Mouse (Mus musculus) hindbrain, embryonic 12.5 days (tissue): Measurements from ENCODE around the gene Olfr761. TPM values are rescaled to one million over a fixed set of nuclear protein-coding genes. Genes with fewer than 3 reads are reported as not detected.
"Not testable (repeated sequence)": the region's sequence is repeated elsewhere in the genome, so short reads cannot be mapped to it uniquely, and the experiment has no call there.

Experiments used
- ATAC-seq: fragments of 200-750 bp; cut with Nextera tagmentation; 2 replicates; pipeline ENCODE4 v1.8.0; 2017; ENCODE audit warnings: moderate TSS enrichment; ENCODE audit not compliant: low FRiP score
- H3K27ac ChIP-seq: fragments of 300-500 bp; sonication (generic); 2 replicates; pipeline ENCODE4 v1.5.1; 2016; ENCODE audit warnings: mild to moderate bottlenecking
- H3K27me3 ChIP-seq: fragments of 300-500 bp; sonication (generic); 2 replicates; pipeline ENCODE4 v1.6.1; 2016; ENCODE audit warnings: mild to moderate bottlenecking
- H3K36me3 ChIP-seq: fragments of 300-500 bp; sonication (generic); 2 replicates; pipeline ENCODE4 v1.6.1; 2016; ENCODE audit warnings: mild to moderate bottlenecking
- H3K4me1 ChIP-seq: fragments of 300-500 bp; sonication (generic); 2 replicates; pipeline ENCODE4 v1.6.1; 2016
- H3K4me2 ChIP-seq: fragments of 300-500 bp; sonication (generic); replicated peaks from 2 replicates; pipeline ENCODE4 v1.6.1; 2016; ENCODE audit warnings: mild to moderate bottlenecking
- H3K4me3 ChIP-seq: fragments of 300-500 bp; sonication (generic); 2 replicates; pipeline ENCODE4 v1.5.1; 2016; ENCODE audit warnings: mild to moderate bottlenecking
- H3K9ac ChIP-seq: fragments of 300-500 bp; sonication (generic); 2 replicates; pipeline ENCODE4 v1.6.1; 2016; ENCODE audit warnings: mild to moderate bottlenecking, moderate library complexity
- H3K9me3 ChIP-seq: fragments of 300-500 bp; sonication (generic); replicated peaks from 2 replicates; pipeline ENCODE4 v1.6.1; 2016; ENCODE audit warnings: mild to moderate bottlenecking
- WGBS: fragments of 180-500 bp; shearing (Covaris S2); methylation state at CpG from one replicate; pipeline ENCODE4 v1.1.7; 2016; 5-methylcytosine and 5-hydroxymethylcytosine counted together
- polyA plus RNA-seq: library from polyadenylated mRNA; unstranded; fragments of >200 nt; fragmentation: Nextera tagmentation; extraction: Ambion mirVana; gene quantifications from 2 replicates; pipeline ENCODE4 v1.2.1, GENCODE M21; 2016

The Olfr761 gene
- not detected in 2 replicates for polyA plus RNA-seq

DNA sequence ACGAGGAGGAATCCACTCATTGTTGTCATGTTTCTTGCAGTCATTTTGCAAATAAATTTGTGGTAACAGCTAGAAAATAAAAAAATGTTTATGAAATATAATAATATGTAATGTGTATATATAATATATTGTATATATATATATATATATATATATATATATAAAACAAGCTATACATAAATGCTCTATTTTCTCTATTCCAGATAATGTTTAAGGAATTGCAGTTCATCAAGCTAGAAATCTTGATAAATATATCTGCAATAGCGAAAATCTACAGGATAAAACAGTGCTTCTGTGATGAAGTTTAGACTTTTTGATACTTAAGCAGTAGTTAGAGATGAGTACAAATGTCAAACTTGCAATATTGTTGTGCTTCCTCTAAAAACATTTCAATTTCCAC is at the start of gene Olfr761:
Gene Olfr761, minus strand, starts transcription at position 101 of the 400 bp plus-strand sequence.
- H3K36me3 ChIP-seq = no peaks in the 10 kb centered on the region
- H3K4me2 ChIP-seq = no peak within 1 kb of the TSS
- H3K4me3 ChIP-seq = no peak within 1 kb of the TSS
- H3K9ac ChIP-seq = no peak within 1 kb of the TSS
- no peaks in the 10 kb centered on the region for H3K27me3 ChIP-seq
- WGBS = 76% methylated on average over 2 of the region's 2 CpGs
- ATAC-seq = no peak
- H3K9me3 ChIP-seq = no peaks in the 10 kb centered on the region
- H3K27ac ChIP-seq = no peak within 1 kb of the TSS
- H3K4me1 ChIP-seq = no peaks in the 10 kb centered on the region

DNA sequence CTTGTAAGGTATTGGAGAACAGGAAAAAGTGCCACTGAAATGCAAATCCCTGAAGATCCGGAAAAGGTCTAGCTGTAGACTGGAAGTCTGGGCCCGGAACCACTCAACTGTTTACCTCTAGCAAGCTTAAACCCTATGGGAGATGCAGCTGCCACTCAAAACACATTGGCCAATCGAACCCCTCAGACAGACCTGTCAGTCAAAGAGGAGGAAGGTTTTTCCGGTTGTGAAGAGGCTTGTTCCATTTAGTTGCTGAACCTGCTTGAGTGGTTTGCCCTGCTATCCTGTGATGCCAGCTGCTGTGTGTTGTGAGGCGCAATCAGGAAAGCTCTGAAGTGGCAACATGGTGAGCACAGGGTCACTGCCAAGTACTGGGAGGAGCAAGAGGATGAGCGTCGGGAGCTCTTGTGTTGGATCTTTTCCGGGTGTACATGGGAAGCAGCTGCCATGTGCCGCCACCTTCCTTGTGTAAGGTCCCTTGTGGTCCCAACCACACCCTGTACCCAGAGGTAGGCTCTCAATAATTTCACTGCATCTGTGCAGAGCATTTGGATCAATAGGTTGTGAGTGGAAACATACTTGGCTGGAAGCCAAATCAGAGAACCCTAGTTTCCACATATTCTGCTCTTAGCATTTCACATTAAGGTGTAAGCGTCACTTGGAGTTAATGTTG is 42.9 kb upstream of the Olfr761 start:
- Histone ChIP-seq H3K36me3 (no peaks in the 10 kb centered on the region), H3K9me3 (no peaks in the 10 kb centered on the region), H3K4me3 (0 out of 2 replicates have a peak overlapping the region, but pooled peaks have one; percentile 1), H3K27me3 (no peaks in the 10 kb centered on the region), H3K4me2 (no peak overlapping the region), H3K27ac (no peak overlapping the region), H3K9ac (no peak overlapping the region), H3K4me1 (no peaks in the 10 kb centered on the region)
- WGBS = 60% methylated on average over 10 of the region's 10 CpGs
- ATAC-seq = no peak

DNA sequence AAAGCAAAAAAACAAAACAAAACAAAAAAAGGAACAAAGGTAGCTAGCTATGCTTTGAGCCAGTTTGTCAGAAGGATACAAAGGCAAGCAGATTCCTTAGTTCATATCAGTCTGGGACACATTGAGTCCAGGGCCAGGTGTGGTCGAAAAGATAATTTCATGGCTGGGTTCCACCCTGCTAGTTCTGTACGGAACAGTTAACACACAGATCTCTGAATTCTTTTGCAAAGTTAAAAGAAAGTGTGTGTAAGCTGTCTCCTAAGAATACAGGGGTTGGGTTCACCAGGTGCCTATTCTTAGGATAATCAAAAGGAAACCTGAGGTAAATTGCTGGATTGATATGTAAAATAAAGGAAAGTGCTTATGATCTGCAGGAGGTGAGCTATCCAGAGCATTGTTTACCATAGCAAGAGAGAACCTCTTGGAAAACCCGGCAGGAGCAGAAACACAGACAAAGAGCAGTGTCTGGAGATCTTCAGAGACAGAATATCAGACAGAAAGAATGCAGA is 37.6 kb upstream of the Olfr761 start:
- no peak overlapping the region for H3K27ac ChIP-seq
- no peak overlapping the region for H3K4me3 ChIP-seq
- no peaks in the 10 kb centered on the region for H3K27me3 ChIP-seq
- H3K4me1 ChIP-seq = no peaks in the 10 kb centered on the region
- H3K4me2 ChIP-seq = no peak overlapping the region
- ATAC-seq = no peak
- H3K9ac ChIP-seq = no peak overlapping the region
- 42% methylated on average over 3 of the region's 3 CpGs for WGBS
- H3K36me3 ChIP-seq = no peaks in the 10 kb centered on the region
- no peaks in the 10 kb centered on the region for H3K9me3 ChIP-seq

DNA sequence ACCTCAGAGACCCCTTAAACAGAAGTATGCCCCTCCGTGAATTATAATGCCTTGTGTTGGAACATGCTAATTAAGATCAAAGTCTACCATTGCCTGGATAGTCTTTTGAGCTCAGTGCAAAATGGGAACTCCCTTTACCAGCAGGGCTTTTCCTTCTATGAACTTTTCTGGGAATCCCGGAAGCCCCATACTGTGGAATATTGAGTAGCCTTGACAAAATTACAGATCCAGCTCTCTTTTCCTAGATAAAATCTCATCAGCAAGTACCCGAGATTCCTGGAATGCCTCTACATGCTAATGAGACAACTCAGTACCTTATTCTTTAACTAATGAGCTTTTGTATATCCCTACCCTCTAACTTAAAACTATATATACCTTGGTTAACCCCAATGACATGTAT is 20.7 kb upstream of the Olfr761 start:
- Histone ChIP-seq H3K9ac (no peak overlapping the region), H3K4me1 (no peaks in the 10 kb centered on the region), H3K27ac (no peak overlapping the region), H3K4me3 (no peak overlapping the region), H3K36me3 (no peaks in the 10 kb centered on the region), H3K9me3 (no peaks in the 10 kb centered on the region), H3K4me2 (no peak overlapping the region), H3K27me3 (no peaks in the 10 kb centered on the region)
- no peak for ATAC-seq
- WGBS = 90% methylated on average over 3 of the region's 3 CpGs

DNA sequence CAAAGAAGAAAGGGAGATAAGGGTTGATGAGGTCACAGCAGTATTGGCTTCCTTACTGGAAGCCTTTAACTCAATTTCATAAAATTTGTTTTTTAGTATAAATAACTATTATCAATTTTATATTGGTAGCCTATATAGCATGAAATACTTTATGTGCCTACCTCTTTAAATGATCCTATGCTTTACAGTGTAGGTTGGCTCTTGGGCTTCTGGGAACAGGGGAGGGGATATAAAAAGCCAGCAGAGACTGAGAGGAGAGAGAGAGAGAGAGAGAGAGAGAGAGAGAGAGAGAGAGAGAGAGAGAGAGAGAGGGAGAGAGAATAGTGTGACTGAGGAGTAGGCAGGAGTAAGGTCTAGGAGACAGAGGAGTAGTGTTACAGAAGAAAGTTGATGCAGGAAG is 32.6 kb downstream of the Olfr761 start, which contains the start of gene Olfr128:
Gene Olfr128, plus strand, starts transcription at position 301 of the 400 bp plus-strand sequence.
- no peak for ATAC-seq
- Histone ChIP-seq H3K4me2 (no peak within 1 kb of the TSS), H3K4me1 (no peaks in the 10 kb centered on the region), H3K36me3 (no peaks in the 10 kb centered on the region), H3K27me3 (no peaks in the 10 kb centered on the region), H3K4me3 (no peak within 1 kb of the TSS), H3K9ac (no peak within 1 kb of the TSS), H3K9me3 (no peaks in the 10 kb centered on the region), H3K27ac (no peak within 1 kb of the TSS)

DNA sequence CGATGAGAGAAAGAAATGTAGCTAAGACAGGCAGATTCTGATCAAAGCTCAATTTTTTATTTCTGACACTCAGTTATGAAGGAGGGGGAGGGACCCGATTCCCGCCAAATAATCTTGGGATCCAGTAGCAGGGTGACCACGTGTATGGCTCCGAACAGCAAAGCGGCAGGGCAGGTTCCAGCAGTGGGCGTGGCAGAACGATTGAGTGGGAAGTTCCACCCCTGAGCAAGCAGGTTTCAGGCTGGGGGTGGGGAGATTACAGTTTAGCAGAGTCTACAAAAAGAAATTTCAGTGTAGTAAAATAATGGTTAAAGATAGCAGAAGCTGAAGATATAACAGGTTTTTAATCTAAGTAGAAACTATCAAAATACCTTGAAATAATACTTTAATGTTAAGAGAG is 46.1 kb downstream of the Olfr761 start:
- H3K27me3 ChIP-seq = not testable (repeated sequence)
- 72% methylated on average over 8 of the region's 8 CpGs for whole genome bisulfite sequencing

More for the DNA sequence above, 46.1 kb downstream of the Olfr761 start:
- H3K27ac ChIP-seq, H3K4me1 ChIP-seq, H3K36me3 ChIP-seq, ATAC-seq, H3K4me2 ChIP-seq, H3K4me3 ChIP-seq, H3K9me3 ChIP-seq, H3K9ac ChIP-seq: not testable (repeated sequence)

Other genes with a start within 250 kb of the Olfr761 start
- gene Olfr120, start 231.3 kb downstream of the Olfr761 start, polyA plus RNA-seq = not detected in 2 replicates
- gene Olfr121, start 204.2 kb downstream of the Olfr761 start, polyA plus RNA-seq = not detected in 2 replicates
- not detected in 2 replicates for gene Olfr122, start 184.5 kb downstream of the Olfr761 start, polyA plus RNA-seq
- not detected in 2 replicates for gene Olfr123, start 159.6 kb downstream of the Olfr761 start, polyA plus RNA-seq
- not detected in 2 replicates for gene Olfr124, start 153.2 kb downstream of the Olfr761 start, polyA plus RNA-seq
- not detected in 2 replicates for gene Olfr125, start 120.1 kb downstream of the Olfr761 start, polyA plus RNA-seq
- not detected in 2 replicates for gene Olfr126, start 105.6 kb downstream of the Olfr761 start, polyA plus RNA-seq
- gene Olfr127, start 52.6 kb downstream of the Olfr761 start, polyA plus RNA-seq = not detected in 2 replicates
- not detected in 2 replicates for gene Olfr128, start 32.5 kb downstream of the Olfr761 start, polyA plus RNA-seq
- not detected in 2 replicates for gene Olfr129, start 107.0 kb upstream of the Olfr761 start, polyA plus RNA-seq
- gene Olfr130, start 110.8 kb upstream of the Olfr761 start, polyA plus RNA-seq = not detected in 2 replicates
- not detected in 2 replicates for gene Olfr131, start 135.6 kb upstream of the Olfr761 start, polyA plus RNA-seq
- gene Olfr132, start 181.4 kb upstream of the Olfr761 start, polyA plus RNA-seq = not detected in 2 replicates
- not detected in 2 replicates for gene Olfr133, start 192.2 kb upstream of the Olfr761 start, polyA plus RNA-seq
- gene Olfr134, start 218.3 kb upstream of the Olfr761 start, polyA plus RNA-seq = not detected in 2 replicates